In genomic region chr2:75557392-75557791, GRCm38 (mm10) we compare ENCODE assay signal across 25 mouse cellular contexts.
DNase-seq lines count a peak whose midpoint lies in the region; ATAC-seq lines count a peak whose summit lies in the region.
"Had no signal": no experiment of that assay in that cellular context is flagged by ENCODE, and none has a peak within 500 bp of the region (broad histone marks: within the 10 kb centered on the region; RNA-seq: fewer than 3 reads in every experiment).

No protein-coding gene starts in this region.

- intact Hi-C loops in left cerebral cortex, postnatal 14 days (cut with DNase I): no loop called here
- intact Hi-C loops in left cerebral cortex, postnatal 10 days (cut with DNase I): no loop called here

- H3K9ac ChIP-seq in kidney, embryonic 14.5 days (ENCODE audit: low read depth, low read length): 0 out of 2 replicates have a peak overlapping the region, but pooled peaks have one; percentile 14
- H3K9ac ChIP-seq in kidney, embryonic 15.5 days: no peak overlapping the region
- H3K9ac ChIP-seq in limb, embryonic 13.5 days: no peak overlapping the region
- H3K9ac ChIP-seq: forebrain, embryonic 13.5 days; heart, embryonic 13.5 days; hindbrain, embryonic 12.5 days; hindbrain, embryonic 15.5 days had no signal

- no peak overlapping the region for H3K4me3 ChIP-seq in kidney, embryonic 14.5 days (ENCODE audit: low read length)
- H3K4me3 ChIP-seq in kidney, embryonic 15.5 days (replicated peaks): no peak overlapping the region
- no peak overlapping the region for H3K4me3 ChIP-seq in limb, embryonic 10.5 days
- no peak overlapping the region for H3K4me3 ChIP-seq in limb, embryonic 13.5 days
- H3K4me3 ChIP-seq: forebrain, embryonic 10.5 days; forebrain, embryonic 13.5 days; heart, adult 2 months; heart, embryonic 10.5 days; heart, embryonic 13.5 days; hindbrain, embryonic 12.5 days; hindbrain, embryonic 15.5 days had no signal

- no peak for ATAC-seq in kidney, embryonic 14.5 days (ENCODE audit: low FRiP score, low TSS enrichment)
- no peak for ATAC-seq in kidney, embryonic 15.5 days (replicated peaks; ENCODE audit: low FRiP score)
- ATAC-seq in limb, embryonic 13.5 days (ENCODE audit: low FRiP score, low read depth): peak; percentile 78
- ATAC-seq: forebrain, embryonic 13.5 days; forebrain, embryonic 16.5 days; Patski had no signal

- H3K27ac ChIP-seq in kidney, embryonic 14.5 days (ENCODE audit: low read depth, low read length): no peak overlapping the region
- H3K27ac ChIP-seq in kidney, embryonic 15.5 days: no peak overlapping the region
- peak overlapping the region; percentile 81 for H3K27ac ChIP-seq in limb, embryonic 10.5 days
- H3K27ac ChIP-seq in limb, embryonic 13.5 days: peak overlapping the region; percentile 67
- H3K27ac ChIP-seq: forebrain, embryonic 10.5 days; forebrain, embryonic 13.5 days; heart, adult 2 months; heart, embryonic 10.5 days; heart, embryonic 13.5 days; hindbrain, embryonic 12.5 days; hindbrain, embryonic 15.5 days had no signal

- H3K4me1 ChIP-seq in kidney, embryonic 14.5 days (ENCODE audit: control insufficient read depth, insufficient read depth, low read length): no peaks in the 10 kb centered on the region
- H3K4me1 ChIP-seq in kidney, embryonic 15.5 days: no peaks in the 10 kb centered on the region
- H3K4me1 ChIP-seq in limb, embryonic 10.5 days: peaks cover 22% of the 10 kb centered on the region
- peaks cover 22% of the 10 kb centered on the region for H3K4me1 ChIP-seq in limb, embryonic 13.5 days
- H3K4me1 ChIP-seq: forebrain, embryonic 10.5 days; forebrain, embryonic 13.5 days; hindbrain, embryonic 12.5 days had no signal

- no peaks in the 10 kb centered on the region for H3K36me3 ChIP-seq in kidney, embryonic 14.5 days (ENCODE audit: control insufficient read depth, insufficient read depth, low read length)
- no peaks in the 10 kb centered on the region for H3K36me3 ChIP-seq in kidney, embryonic 15.5 days
- no peaks in the 10 kb centered on the region for H3K36me3 ChIP-seq in limb, embryonic 10.5 days
- no peaks in the 10 kb centered on the region for H3K36me3 ChIP-seq in limb, embryonic 13.5 days
- H3K36me3 ChIP-seq: forebrain, embryonic 10.5 days; G1E; heart, embryonic 10.5 days; heart, embryonic 13.5 days; hindbrain, embryonic 12.5 days; hindbrain, embryonic 15.5 days had no signal

- H3K27me3 ChIP-seq in kidney, embryonic 14.5 days (ENCODE audit: control insufficient read depth, insufficient read depth, low read length): no peaks in the 10 kb centered on the region
- no peaks in the 10 kb centered on the region for H3K27me3 ChIP-seq in kidney, embryonic 15.5 days
- H3K27me3 ChIP-seq in limb, embryonic 10.5 days (ENCODE audit: low read depth, poor library complexity, severe bottlenecking): no peaks in the 10 kb centered on the region
- H3K27me3 ChIP-seq in limb, embryonic 13.5 days: peaks cover 5% of the 10 kb centered on the region; the same call in 1 of the 2 replicates
- H3K27me3 ChIP-seq: CH12.LX; forebrain, embryonic 13.5 days; heart, embryonic 13.5 days; hindbrain, embryonic 12.5 days; hindbrain, embryonic 15.5 days had no signal

- WGBS in kidney, embryonic 14.5 days: 26% methylated on average over 11 of the region's 11 CpGs
- 44% methylated on average over 11 of the region's 11 CpGs for WGBS in kidney, embryonic 15.5 days
- WGBS in limb, embryonic 10.5 days: 59% methylated on average over 11 of the region's 11 CpGs
- WGBS in limb, embryonic 13.5 days: 16% methylated on average over 11 of the region's 11 CpGs

- no peaks in the 10 kb centered on the region for H3K9me3 ChIP-seq in kidney, embryonic 14.5 days (ENCODE audit: control insufficient read depth, low read length)
- H3K9me3 ChIP-seq in kidney, embryonic 15.5 days (replicated peaks): no peaks in the 10 kb centered on the region
- H3K9me3 ChIP-seq in limb, embryonic 10.5 days (replicated peaks): no peaks in the 10 kb centered on the region
- H3K9me3 ChIP-seq in limb, embryonic 13.5 days: no peaks in the 10 kb centered on the region
- H3K9me3 ChIP-seq: forebrain, embryonic 10.5 days; forebrain, embryonic 13.5 days; G1E; heart, embryonic 10.5 days; heart, embryonic 13.5 days; hindbrain, embryonic 12.5 days; hindbrain, embryonic 15.5 days had no signal

- H3K4me2 ChIP-seq in kidney, embryonic 14.5 days (replicated peaks; ENCODE audit: low read depth, low read length): no peak overlapping the region
- no peak overlapping the region for H3K4me2 ChIP-seq in kidney, embryonic 15.5 days
- peak overlapping the region; percentile 30 for H3K4me2 ChIP-seq in limb, embryonic 13.5 days (replicated peaks)
- H3K4me2 ChIP-seq: forebrain, embryonic 13.5 days; heart, embryonic 13.5 days; hindbrain, embryonic 12.5 days; hindbrain, embryonic 15.5 days had no signal

- DNase-seq in limb, embryonic 10.5 days (ENCODE audit: low spot score): no peak
- peak; percentile 32 for DNase-seq in retina, embryonic 14.5 days (ENCODE audit: low spot score)
- DNase-seq in left cerebral cortex, postnatal 14 days (ENCODE audit: low spot score in 2 of 2): no peak
- DNase-seq in adrenal gland, postnatal 10 days: no peak
- DNase-seq in left cerebral cortex, postnatal 10 days (ENCODE audit: extremely low spot score in 1 of 2, low spot score in 2 of 2): no peak
- DNase-seq: B cell, adult 2 months; cerebellum, adult 11 months; cerebellum, adult 2 months; cerebellum, postnatal 36 days; gastrocnemius, postnatal 25 days; heart, adult 2 months; heart, postnatal 14 days had no signal

Comparison
In these comparisons a context has a peak if more than half of its experiments do, and no peak if none do; other contexts are left out.
1. H3K27ac ChIP-seq: peak in limb, embryonic 10.5 days (single experiment) and limb, embryonic 13.5 days (single experiment); none in kidney, embryonic 14.5 days (single experiment) and kidney, embryonic 15.5 days (single experiment).